Mouse (Mus musculus): ENCODE results near the gene Arhgef7. TPM values are rescaled to one million over a fixed set of nuclear protein-coding genes. Genes with fewer than 3 reads are reported as not detected.
A peak's percentile ranks its signal among the peaks of the same experiment; 100 is the strongest.

Arhgef7 gene
- total and polyA plus RNA-seq, 2 experiments: 12.4 to 15.8 TPM

- Histone ChIP-seq H3K27ac (replicated peaks; ENCODE audit: insufficient read depth, low read depth, low read length) (no peak overlapping the region), H3K4me1 (ENCODE audit: control insufficient read depth, insufficient read depth, low read length) (no peaks in the 10 kb centered on the region), H3K4me3 (ENCODE audit: insufficient read depth, low read depth, low read length) (no peak overlapping the region), H3K36me3 (ENCODE audit: control insufficient read depth, insufficient read depth, low read length) (peaks cover 35% of the 10 kb centered on the region), H3K9ac (ENCODE audit: low read depth, low read length) (no peak overlapping the region), H3K79me2 (ENCODE audit: control insufficient read depth, insufficient read depth, low read length) (no peaks in the 10 kb centered on the region), H3K27me3 (ENCODE audit: control insufficient read depth, insufficient read depth, low read length) (no peaks in the 10 kb centered on the region)
- WGBS: 94% methylated on average over 4 of the region's 4 CpGs
- DNase-seq (ENCODE audit: extremely low read depth, low read depth, low spot score): no peak
- TF ChIP-seq POLR2A (IDR thresholded peaks at IDR 0.05; ENCODE audit: extremely low read depth, insufficient read depth, low read length) (no peak), CTCF (IDR thresholded peaks at IDR 0.05; ENCODE audit: low read depth, low read length) (no peak)
Observed at GRCm38 (mm10) chr8:11804914-11805313, 77.4 kb downstream of the Arhgef7 start.

GRCm38 (mm10) chr8:11806252-11806651 lies 78.7 kb downstream of the Arhgef7 start:
- H3K79me2 ChIP-seq (ENCODE audit: control insufficient read depth, insufficient read depth, low read length): no peaks in the 10 kb centered on the region
- H3K27ac ChIP-seq (replicated peaks; ENCODE audit: insufficient read depth, low read depth, low read length): no peak overlapping the region
- no peak for TF ChIP-seq POLR2A (IDR thresholded peaks at IDR 0.05; ENCODE audit: extremely low read depth, insufficient read depth, low read length)
- TF ChIP-seq CTCF (IDR thresholded peaks at IDR 0.05; ENCODE audit: low read depth, low read length): no peak
- H3K36me3 ChIP-seq (ENCODE audit: control insufficient read depth, insufficient read depth, low read length): peaks cover 41% of the 10 kb centered on the region
- H3K4me1 ChIP-seq (ENCODE audit: control insufficient read depth, insufficient read depth, low read length): no peaks in the 10 kb centered on the region
- no peaks in the 10 kb centered on the region for H3K27me3 ChIP-seq (ENCODE audit: control insufficient read depth, insufficient read depth, low read length)
- no peak for DNase-seq (ENCODE audit: extremely low read depth, low read depth, low spot score)
- H3K9ac ChIP-seq (ENCODE audit: low read depth, low read length): no peak overlapping the region
- 96% methylated on average over 6 of the region's 6 CpGs for WGBS
- H3K4me3 ChIP-seq (ENCODE audit: insufficient read depth, low read depth, low read length): no peak overlapping the region

GRCm38 (mm10) chr8:11807361-11807760 lies 79.8 kb downstream of the Arhgef7 start:
- no peak for DNase-seq (ENCODE audit: extremely low read depth, low read depth, low spot score)
- Histone ChIP-seq H3K27me3 (ENCODE audit: control insufficient read depth, insufficient read depth, low read length) (no peaks in the 10 kb centered on the region), H3K4me1 (ENCODE audit: control insufficient read depth, insufficient read depth, low read length) (no peaks in the 10 kb centered on the region), H3K9ac (ENCODE audit: low read depth, low read length) (no peak overlapping the region), H3K4me3 (ENCODE audit: insufficient read depth, low read depth, low read length) (no peak overlapping the region), H3K27ac (replicated peaks; ENCODE audit: insufficient read depth, low read depth, low read length) (no peak overlapping the region), H3K79me2 (ENCODE audit: control insufficient read depth, insufficient read depth, low read length) (no peaks in the 10 kb centered on the region), H3K36me3 (ENCODE audit: control insufficient read depth, insufficient read depth, low read length) (peaks cover 38% of the 10 kb centered on the region)
- TF ChIP-seq CTCF (IDR thresholded peaks at IDR 0.05; ENCODE audit: low read depth, low read length) (no peak), POLR2A (IDR thresholded peaks at IDR 0.05; ENCODE audit: extremely low read depth, insufficient read depth, low read length) (no peak)
- 92% methylated on average over 3 of the region's 3 CpGs for WGBS

- H3K27me3 ChIP-seq (ENCODE audit: control insufficient read depth, insufficient read depth, low read length): no peaks in the 10 kb centered on the region
- no peak for TF ChIP-seq CTCF (IDR thresholded peaks at IDR 0.05; ENCODE audit: low read depth, low read length)
- TF ChIP-seq POLR2A (IDR thresholded peaks at IDR 0.05; ENCODE audit: extremely low read depth, insufficient read depth, low read length): no peak
- peaks cover 43% of the 10 kb centered on the region for H3K36me3 ChIP-seq (ENCODE audit: control insufficient read depth, insufficient read depth, low read length)
- 93% methylated on average over 5 of the region's 5 CpGs for WGBS
- H3K27ac ChIP-seq (replicated peaks; ENCODE audit: insufficient read depth, low read depth, low read length): no peak overlapping the region
- H3K4me3 ChIP-seq (ENCODE audit: insufficient read depth, low read depth, low read length): no peak overlapping the region
- no peak overlapping the region for H3K9ac ChIP-seq (ENCODE audit: low read depth, low read length)
- H3K79me2 ChIP-seq (ENCODE audit: control insufficient read depth, insufficient read depth, low read length): no peaks in the 10 kb centered on the region
- no peak for DNase-seq (ENCODE audit: extremely low read depth, low read depth, low spot score)
- peaks cover 3% of the 10 kb centered on the region for H3K4me1 ChIP-seq (ENCODE audit: control insufficient read depth, insufficient read depth, low read length)
Observed at GRCm38 (mm10) chr8:11808047-11808446, 80.5 kb downstream of the Arhgef7 start.

- H3K27ac ChIP-seq (replicated peaks; ENCODE audit: insufficient read depth, low read depth, low read length): no peak overlapping the region
- H3K4me1 ChIP-seq (ENCODE audit: control insufficient read depth, insufficient read depth, low read length): peaks cover 15% of the 10 kb centered on the region
- H3K79me2 ChIP-seq (ENCODE audit: control insufficient read depth, insufficient read depth, low read length): no peaks in the 10 kb centered on the region
- TF ChIP-seq CTCF (IDR thresholded peaks at IDR 0.05; ENCODE audit: low read depth, low read length): no peak
- TF ChIP-seq POLR2A (IDR thresholded peaks at IDR 0.05; ENCODE audit: extremely low read depth, insufficient read depth, low read length): no peak
- no peak overlapping the region for H3K4me3 ChIP-seq (ENCODE audit: insufficient read depth, low read depth, low read length)
- peaks cover 50% of the 10 kb centered on the region for H3K36me3 ChIP-seq (ENCODE audit: control insufficient read depth, insufficient read depth, low read length)
- WGBS: 80% methylated on average over 5 of the region's 5 CpGs
- H3K9ac ChIP-seq (ENCODE audit: low read depth, low read length): no peak overlapping the region
- DNase-seq (ENCODE audit: extremely low read depth, low read depth, low spot score): no peak
- H3K27me3 ChIP-seq (ENCODE audit: control insufficient read depth, insufficient read depth, low read length): no peaks in the 10 kb centered on the region
Observed at GRCm38 (mm10) chr8:11810426-11810825, 82.9 kb downstream of the Arhgef7 start.

GRCm38 (mm10) chr8:11813801-11814200 lies 86.3 kb downstream of the Arhgef7 start:
- H3K27ac ChIP-seq (replicated peaks; ENCODE audit: insufficient read depth, low read depth, low read length): peak overlapping the region; percentile 57
- peak; percentile 90 for DNase-seq (ENCODE audit: extremely low read depth, low read depth, low spot score)
- H3K36me3 ChIP-seq (ENCODE audit: control insufficient read depth, insufficient read depth, low read length): peaks cover 48% of the 10 kb centered on the region

More at GRCm38 (mm10) chr8:11813801-11814200, 86.3 kb downstream of the Arhgef7 start:
- no peak overlapping the region for H3K4me3 ChIP-seq (ENCODE audit: insufficient read depth, low read depth, low read length)
- no peaks in the 10 kb centered on the region for H3K27me3 ChIP-seq (ENCODE audit: control insufficient read depth, insufficient read depth, low read length)
- no peak overlapping the region for H3K9ac ChIP-seq (ENCODE audit: low read depth, low read length)
- TF ChIP-seq POLR2A (IDR thresholded peaks at IDR 0.05; ENCODE audit: extremely low read depth, insufficient read depth, low read length): no peak
- no peak for TF ChIP-seq CTCF (IDR thresholded peaks at IDR 0.05; ENCODE audit: low read depth, low read length)
- WGBS: 24% methylated on average over 7 of the region's 7 CpGs
- H3K4me1 ChIP-seq (ENCODE audit: control insufficient read depth, insufficient read depth, low read length): peaks cover 15% of the 10 kb centered on the region
- H3K79me2 ChIP-seq (ENCODE audit: control insufficient read depth, insufficient read depth, low read length): no peaks in the 10 kb centered on the region

Measured in liver, adult 2 months (tissue).